Mouse (Mus musculus): ENCODE data around the gene Chrne.
"Not testable (repeated sequence)": the region's sequence is repeated elsewhere in the genome, so short reads cannot be mapped to it uniquely, and the experiment has no call there.

Gene Chrne

DNA sequence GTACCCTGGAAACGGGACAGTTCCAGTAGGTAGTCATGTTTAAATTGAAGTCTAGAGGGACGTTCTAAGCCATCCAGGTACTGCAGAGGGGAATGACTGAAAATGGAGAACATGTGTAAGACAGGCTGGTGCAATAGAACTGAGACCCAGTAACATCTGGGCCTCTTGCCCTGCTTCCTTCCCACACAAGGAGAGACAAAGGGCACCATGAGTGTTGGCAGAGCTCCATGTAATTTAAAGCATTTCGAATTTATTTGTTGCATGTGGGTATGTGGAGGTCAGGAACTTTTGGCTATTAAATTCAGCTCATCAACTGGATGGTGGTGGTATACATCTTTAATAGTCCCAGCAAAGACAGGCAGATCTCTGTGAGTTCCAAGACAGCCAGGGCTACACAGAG, 36.8 kb downstream of the Chrne start:
- no peak for DNase-seq

DNA sequence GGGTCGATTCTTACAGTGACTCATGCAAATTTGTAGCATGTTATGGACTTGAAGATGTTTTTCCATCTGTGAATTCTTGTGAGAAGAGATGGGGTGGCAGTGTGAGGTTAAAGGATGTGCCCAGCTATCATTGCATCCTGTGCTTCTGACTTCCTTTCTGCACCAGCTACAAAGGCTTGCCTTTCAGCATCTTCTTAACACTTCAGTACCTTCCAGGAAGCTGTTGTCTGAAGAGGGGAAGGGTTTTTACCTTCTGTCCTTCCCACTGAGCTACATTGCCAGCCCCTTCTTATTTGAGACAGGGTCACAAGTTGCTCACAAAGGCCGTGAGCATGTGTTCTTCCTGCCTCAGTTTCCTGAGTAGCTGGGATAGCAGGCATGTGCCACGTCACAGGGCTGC, 38.1 kb downstream of the Chrne start:
- no peak for DNase-seq

DNA sequence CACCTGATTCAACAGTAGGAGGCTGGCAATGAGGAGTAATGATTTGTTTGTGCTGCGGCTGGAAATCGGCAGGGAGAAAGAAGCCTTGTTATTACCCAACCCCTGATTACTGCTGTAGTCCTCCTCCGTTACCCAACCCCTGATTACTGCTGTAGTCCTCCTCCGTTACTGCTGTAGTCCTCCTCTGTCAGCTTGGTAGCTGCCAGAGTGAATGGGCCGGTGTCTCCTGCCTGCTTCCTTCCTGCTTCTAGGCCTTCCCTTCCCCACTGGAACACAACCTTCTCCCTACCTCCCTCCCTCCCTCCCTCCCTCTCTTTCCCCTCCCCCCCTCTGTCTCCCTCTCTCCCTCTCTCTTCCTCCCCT, 38.7 kb downstream of the Chrne start:
- DNase-seq = no peak

DNA sequence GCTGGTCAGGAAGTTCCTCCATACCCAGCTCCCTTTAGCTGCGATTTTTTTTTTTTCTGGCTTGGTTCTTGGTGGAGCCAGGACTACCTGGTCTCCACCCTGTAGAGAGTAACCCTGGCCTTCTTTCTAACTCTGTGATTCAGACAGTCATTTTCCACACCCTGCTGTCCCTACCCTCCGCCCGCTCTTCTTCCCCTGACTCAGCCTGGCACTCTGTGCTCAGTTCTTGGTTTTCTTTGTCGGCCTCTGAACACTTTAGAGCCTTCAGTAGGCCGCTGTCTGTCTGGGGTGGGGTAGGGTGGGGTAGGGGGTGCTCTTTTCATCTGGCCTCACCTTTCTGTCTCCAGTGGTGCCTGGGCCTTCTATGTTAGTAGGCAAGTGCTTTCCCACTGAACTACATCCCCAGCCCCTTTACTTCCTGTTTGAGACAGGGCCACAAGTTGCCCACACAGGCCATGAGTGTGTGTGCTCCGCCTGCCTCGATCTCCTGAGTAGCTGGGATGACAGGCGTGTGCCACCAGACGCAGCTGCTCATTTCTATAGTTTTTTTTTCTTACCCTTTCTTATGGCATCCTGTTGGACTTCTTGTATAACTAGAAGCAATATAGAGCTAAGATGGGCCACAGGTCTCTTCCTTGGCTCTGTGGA, 39.2 kb downstream of the Chrne start:
- no peak for DNase-seq

DNA sequence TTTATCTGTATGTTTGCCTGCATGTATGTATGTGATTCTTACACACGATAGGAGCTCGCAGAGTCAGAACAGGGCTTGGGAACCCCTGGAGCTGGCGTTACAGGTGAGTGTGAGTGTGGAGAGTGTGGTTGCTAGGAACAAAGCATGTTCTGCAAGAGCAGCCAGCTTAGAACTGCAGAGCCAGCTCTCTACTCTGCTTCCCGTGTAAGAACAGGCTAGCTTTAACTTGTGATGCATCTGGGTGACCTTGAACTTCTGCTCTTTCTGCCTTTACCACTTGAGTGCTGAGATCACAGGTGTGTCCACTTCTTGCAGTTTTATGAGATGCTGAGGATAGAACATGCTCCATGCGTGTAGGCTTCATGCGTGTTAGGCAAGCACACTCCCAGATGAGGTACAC, 40.1 kb downstream of the Chrne start:
- DNase-seq = no peak

DNA sequence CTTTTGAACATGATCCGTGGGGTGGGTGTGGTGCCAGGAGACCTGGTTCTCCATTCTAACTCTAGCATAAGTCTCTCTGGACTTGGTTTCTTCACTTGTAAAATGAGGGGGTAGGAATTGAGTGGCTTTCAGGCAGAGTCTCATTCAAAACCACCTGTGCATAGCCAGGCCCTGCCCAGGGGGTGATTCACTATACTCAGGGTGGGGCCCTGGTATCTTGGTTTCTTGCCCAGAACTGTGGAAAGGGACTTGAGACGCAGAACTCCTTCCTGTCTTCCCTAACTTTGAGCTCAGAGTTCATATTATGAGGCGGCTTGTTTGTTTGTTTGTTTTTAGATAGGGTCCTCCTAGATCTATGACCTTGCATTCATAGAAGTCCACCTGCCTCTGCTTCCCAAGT, 41.8 kb downstream of the Chrne start:
- no peak for DNase-seq

DNA sequence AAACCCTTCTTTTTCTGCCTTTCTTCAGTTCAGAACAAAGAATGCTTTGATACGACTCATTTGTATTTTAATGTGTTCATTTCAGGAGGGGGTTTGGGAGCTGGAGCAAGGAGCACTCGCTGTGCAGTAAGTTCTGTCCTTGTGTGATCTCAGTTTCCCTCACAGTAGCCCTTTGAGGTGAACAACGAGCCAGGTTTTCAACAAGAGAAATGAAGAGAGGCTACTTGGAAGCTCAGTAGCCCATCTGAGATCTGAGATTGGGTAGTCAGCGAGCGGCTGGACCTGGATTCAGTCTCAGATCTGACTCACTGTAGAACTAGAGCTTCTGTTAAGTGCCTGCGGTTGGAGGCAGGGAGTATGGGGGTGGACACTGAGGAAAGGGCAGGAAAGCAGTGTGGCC, 45.1 kb downstream of the Chrne start:
- no peak for DNase-seq

DNA sequence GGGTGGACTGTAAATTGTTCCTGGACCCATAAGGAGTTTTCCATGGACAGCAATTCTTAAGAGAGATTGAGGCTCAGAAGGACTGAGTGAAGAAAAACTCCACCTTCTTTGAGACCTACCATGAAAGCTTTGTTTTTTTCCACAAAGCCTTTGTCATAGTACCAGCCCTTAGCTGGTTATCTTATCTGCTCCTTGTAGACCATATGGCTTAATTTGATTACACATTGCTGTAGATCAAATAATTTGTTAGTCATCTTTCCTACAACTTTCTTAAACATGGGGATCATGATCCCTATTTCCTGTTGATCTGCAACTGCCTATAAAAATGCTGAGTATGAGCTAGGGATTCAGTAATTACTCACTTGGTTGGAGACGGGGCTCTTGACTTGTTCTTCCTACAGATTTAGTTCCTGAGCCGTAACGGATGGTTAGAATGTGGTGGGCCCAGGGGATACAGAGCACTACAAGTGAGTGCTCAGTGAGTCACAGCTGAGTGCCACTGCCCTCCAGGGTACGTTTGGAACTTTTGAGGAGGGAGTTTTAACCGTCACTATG, 46.6 kb downstream of the Chrne start:
- DNase-seq = no peak

DNA sequence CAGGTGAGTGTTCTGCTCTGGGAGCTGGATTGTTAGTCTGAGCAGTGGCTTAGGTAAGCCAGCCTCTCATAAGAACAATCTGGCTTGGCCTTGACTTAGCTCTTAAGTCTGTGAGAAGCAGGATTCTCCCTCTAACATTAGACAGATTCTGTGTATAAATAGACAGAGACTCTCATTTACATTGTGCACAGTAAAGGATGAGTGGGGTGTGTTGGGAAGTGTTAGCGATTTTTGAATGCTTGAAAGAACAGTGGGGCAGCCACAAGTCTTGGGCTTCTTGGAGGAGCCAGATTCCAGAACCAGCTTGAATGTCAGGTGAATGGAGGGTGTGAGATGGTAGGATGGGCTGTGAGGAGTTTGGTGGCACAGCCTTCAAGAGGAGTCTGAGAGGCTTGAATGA, 47.4 kb downstream of the Chrne start:
- DNase-seq = no peak

DNA sequence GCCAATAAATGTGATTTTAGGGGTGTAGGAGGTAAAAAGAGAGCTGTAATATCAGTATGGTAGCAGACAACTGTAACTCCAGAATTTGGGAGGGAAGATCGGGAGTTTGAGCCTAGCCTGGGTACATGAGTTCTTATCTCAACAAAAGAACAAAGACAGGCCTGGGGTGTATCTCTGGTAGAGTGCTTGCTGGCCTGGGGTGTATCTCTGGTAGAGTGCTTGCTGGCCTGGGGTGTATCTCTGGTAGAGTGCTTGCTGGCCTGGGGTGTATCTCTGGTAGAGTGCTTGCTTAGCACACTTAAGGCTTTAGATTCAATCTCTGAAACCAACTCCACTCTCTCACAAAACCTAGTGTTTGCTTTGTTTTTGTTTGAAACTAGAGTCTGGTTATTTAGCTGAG, 48.4 kb downstream of the Chrne start:
- DNase-seq = not testable (repeated sequence)

DNA sequence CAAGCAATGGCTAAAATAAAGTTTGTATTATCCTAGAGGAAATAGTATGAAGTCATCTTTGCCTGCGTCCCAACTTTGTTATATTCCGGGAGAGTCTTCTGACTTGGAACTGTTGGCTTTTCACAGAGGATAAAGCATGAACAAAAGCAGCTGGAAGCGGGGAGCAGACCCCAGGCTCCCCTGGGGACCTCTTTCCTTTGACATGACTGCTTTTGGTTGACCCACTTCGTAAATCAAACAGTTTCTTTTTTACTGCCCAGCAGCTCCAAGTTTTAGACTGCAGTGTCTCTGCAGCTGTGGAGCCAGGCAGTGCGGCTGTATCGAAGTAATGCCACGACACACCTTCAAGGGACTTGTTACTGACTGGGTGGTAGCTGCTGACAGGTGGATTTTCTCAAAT, 52.4 kb downstream of the Chrne start:
- DNase-seq = no peak

Measured in lung, postnatal 10 days (tissue).